Mouse (Mus musculus) heart, postnatal 10 days (tissue): ENCODE measurements around the gene Ldha. TPM values are rescaled to one million over a fixed set of nuclear protein-coding genes. Genes with fewer than 3 reads are reported as not detected.
"Not testable (repeated sequence)": the region's sequence is repeated elsewhere in the genome, so short reads cannot be mapped to it uniquely, and the experiment has no call there.

Experiments
- DNase-seq, 2 experiments: peaks; one replicate each; pipeline ENCODE4 v3.0.0; 2021
- intact Hi-C: fragments of 180-260 bp; cut with DNase I; formaldehyde crosslinking; loops from one replicate; pipeline ENCODE4 v1.15.1; 2025
- total RNA-seq, 2 experiments: library from RNA; stranded (reverse); gene quantifications; 2 replicates each; pipeline ENCODE4 v1.2.3; 2021

Gene Ldha
- total RNA-seq, 2 experiments from 2014 or later: 889 to 902 TPM

DNA sequence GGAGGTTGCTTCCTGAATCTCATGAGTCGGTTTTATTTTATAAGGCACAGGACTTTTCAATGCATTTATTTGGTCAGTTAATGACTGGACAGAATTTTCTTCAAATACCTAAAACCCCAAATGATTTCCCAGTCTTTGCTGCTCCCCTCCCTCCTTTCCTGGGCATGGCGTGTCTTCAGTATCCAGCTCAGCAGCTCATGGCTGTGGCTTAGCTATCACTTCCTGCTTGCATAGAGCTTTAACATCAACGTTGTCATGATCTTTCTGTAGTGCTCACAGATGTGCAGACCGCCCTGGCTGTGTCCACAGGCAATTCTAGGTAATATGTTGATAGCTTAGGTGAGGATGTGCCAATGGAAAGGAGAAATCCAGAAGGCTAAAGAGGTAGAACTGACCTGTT lies 30.7 kb downstream of the Ldha start:
- intact Hi-C loops: no loop called here
- DNase-seq: no peak

DNA sequence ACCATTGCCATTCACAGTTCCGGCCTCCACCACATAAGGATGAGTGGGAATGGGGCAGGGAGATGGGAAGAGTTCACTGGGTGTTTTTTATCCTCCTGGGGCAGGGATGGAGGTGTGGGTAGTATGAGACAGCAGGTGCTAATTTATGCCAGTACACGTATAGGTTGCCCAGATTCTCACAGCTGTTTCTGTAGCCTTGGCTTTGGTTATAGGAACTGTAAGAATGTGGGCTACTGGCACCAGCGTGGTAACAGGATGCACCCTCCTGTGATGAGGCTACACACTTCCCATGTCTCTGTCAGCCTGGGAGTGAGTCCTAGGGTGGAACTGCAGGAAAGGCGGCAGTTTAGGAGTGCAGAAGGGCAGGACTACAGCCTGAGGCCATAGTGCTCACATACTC lies 35.6 kb downstream of the Ldha start:
- intact Hi-C loops: no loop called here
- DNase-seq: no peak

DNA sequence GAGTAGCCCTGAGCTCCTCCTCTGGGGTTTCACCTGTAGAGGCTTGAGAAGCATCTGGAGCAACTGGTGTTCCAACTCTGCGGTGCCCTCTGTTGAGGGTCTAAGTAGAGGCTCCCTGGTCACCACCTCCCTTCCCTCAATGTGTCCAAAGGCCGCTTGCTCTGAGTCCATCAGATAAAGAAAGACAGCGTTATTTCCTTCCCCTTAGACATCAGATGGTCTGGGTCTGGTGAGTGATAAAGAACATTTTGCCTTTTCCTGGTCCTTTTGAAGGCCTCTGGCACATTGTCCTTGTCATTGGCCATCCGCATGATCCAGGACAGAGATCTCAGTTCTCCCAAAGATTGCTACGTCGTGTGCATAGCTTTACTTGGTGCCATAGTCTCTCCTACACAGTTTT lies 36.0 kb downstream of the Ldha start:
- no peak for DNase-seq
- intact Hi-C loops: no loop called here

DNA sequence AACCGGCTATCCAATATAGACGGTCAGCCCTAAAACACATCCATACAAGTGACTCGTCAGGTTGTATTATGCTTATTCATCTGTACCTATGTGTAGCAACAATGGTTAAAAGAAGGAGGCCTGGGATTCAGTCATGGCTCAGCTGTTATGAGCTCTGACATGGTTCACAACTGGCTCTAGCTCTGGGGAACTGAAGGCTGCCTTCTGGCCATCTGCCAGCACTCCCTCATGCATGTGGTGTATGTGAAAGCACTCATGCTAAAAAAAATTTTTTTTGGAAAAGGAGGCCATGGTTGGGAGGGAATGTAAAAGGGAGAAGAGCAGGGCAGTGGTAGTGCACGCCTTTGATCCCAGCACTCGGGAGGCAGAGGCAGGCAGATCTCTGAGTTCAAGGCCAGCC lies 38.6 kb downstream of the Ldha start:
- DNase-seq: peak in 1 of 2 experiments; percentile 15
- intact Hi-C loops: no loop called here

DNA sequence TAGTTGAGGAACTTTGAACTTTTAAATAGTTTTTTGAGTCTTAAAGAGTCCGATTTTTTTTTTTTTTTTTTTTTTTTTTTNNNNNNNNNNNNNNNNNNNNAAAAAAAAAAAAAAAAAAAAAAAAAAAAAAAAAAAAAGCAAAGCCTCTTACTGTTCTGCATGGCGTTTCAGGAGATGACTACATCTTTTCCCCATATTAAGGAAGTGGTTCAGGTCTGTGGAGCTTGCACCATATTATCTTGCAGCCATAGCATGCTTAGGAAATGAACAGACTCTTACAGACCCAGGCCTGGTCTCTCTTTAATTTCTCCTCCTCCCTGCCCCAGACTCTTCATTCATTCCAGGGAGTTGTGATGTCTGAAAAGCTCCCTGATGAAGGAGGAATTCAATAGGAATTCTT lies 39.7 kb downstream of the Ldha start:
- no peak for DNase-seq
- intact Hi-C loops: no loop called here

DNA sequence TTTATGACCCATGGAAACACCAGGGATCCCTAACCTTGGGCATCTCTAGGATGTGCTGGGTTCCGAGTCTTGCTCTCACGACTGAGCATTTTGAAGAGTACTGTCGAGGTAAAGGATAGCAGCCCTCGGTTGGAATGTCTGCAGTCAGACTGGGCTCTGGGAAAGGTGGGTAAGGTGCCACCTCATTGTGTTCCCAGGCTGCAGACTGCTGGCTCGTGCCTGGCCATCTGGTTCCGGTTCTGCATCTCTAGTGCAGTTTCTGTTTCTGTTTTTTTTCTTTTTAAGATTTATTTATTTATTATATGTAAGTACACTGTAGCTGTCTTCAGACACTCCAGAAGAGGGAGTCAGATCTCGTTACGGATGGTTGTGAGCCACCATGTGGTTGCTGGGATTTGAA lies 40.7 kb downstream of the Ldha start:
- DNase-seq, intact Hi-C loops: not testable (repeated sequence)

DNA sequence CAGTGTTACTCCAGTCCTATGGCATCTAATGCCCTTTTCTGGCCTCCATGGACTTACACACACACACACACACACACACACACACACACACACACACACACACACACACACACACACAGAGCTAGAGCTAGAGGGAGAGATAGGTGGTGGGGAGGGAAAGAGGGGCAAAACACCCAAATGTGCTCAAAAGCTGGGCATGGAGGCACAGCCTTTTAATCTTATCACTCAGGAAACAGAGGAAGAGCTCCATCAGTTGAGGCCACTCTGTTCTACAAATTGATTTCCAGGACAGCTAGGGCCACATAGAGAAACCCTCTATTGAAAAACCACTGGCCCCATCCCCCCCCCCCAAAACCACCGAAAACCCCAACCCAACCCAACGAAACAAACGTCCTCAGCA lies 42.0 kb downstream of the Ldha start:
- DNase-seq: no peak
- intact Hi-C loops: no loop called here

DNA sequence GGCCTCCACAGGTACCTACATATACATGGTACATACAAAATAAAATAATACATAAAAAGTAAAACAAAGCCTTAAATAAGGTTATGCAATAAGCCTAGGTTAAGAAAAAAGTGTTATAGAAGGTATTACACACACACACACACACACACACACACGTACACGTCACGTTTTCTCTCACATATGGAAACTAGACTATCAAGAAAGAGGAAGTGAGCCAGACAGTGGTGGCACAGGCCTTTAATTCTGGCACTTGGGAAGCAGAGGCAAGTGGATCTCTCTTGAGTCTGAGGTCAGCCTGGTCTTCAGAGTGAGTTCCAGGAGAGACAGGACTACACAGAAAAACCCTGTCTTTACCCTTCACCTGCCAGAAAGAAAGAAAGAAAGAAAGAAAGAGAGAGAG lies 54.2 kb downstream of the Ldha start:
- intact Hi-C loops: no loop called here
- no peak for DNase-seq

DNA sequence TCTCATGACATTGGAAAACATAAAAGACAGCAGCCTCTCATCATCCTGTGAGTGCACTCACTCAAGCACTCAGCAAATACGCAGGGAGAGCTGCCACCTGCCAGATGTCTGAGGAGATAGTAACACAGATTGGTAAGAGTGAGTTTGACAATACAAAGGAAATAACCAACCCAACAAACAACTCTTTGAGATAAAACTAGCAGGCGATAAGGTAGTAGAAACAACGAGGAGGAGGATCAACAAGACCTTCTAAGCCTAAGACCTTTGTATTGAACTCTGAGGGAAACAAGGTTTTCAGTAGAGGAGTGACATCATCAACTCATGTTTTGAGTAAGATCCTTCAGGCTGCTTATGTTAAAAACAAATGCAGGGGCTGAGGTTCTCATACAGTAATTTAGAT lies 58.1 kb downstream of the Ldha start:
- DNase-seq: no peak
- intact Hi-C loops: no loop called here

Other genes with a start within 250 kb of the Ldha start
- 1 to 10 TPM; 5.6 to 6.5 TPM for gene Sergef, start 201.7 kb upstream of the Ldha start, total RNA-seq
- gene Tph1, start 168.9 kb upstream of the Ldha start, total RNA-seq: not detected
- 1 to 10 TPM; 5.0 to 5.9 TPM for gene Saal1, start 130.8 kb upstream of the Ldha start, total RNA-seq
- not detected for gene Saa3, start 125.8 kb upstream of the Ldha start, total RNA-seq
- not detected for gene Saa4, start 108.9 kb upstream of the Ldha start, total RNA-seq
- not detected for gene Saa1, start 98.5 kb upstream of the Ldha start, total RNA-seq
- gene Saa2, start 89.7 kb upstream of the Ldha start, total RNA-seq: not detected
- gene Hps5, start 45.4 kb upstream of the Ldha start, total RNA-seq: 10 to 100 TPM; 11.6 TPM
- 10 to 100 TPM; 22.6 to 22.7 TPM for gene Gtf2h1, start 45.4 kb upstream of the Ldha start, total RNA-seq
- gene Ldhc, start 19.7 kb downstream of the Ldha start, total RNA-seq: not detected
- gene Tsg101, start 78.5 kb downstream of the Ldha start, total RNA-seq: 10 to 100 TPM; 78.8 to 80.3 TPM
- 10 to 100 TPM; 10.8 to 13.4 TPM for gene Uevld, start 117.1 kb downstream of the Ldha start, total RNA-seq
- gene Gm9999, start 142.1 kb downstream of the Ldha start, total RNA-seq: not detected
- gene Spty2d1, start 166.9 kb downstream of the Ldha start, total RNA-seq: 10 to 100 TPM; 12.5 to 13.8 TPM
- 10 to 100 TPM; 33.8 to 37.3 TPM for gene Tmem86a, start 209.1 kb downstream of the Ldha start, total RNA-seq